Mouse (Mus musculus): Measurements from ENCODE around the gene Lat2. TPM values are rescaled to one million over a fixed set of nuclear protein-coding genes. Genes with fewer than 3 reads are reported as not detected.
"Not testable (repeated sequence)": the region's sequence is repeated elsewhere in the genome, so short reads cannot be mapped to it uniquely, and the experiment has no call there.

Lat2 gene
- total RNA-seq (2022): 10 to 100 TPM in 2 of 4 experiments, 1 to 10 TPM in 2; 3.2 to 20.7 (median 11.6) TPM

DNA sequence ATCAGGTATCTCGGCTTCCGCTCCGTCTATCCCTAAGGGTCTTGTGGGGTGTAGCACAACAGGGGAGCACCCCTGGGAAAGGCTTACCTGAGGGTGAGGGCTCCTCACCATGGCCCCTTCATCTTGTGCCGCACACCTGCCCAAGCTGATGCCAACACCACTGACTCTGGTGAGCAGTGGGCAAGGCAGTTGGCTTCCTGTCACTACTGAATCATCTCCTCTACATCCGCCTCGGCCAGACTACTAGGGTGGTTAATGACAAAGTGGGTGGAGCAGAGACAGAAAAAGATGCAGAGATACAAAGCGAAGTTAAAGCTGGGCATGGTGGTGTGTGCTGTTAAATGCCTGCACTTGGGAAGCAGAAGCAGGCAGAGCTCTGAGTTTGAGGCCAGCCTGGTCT is at the start of gene Lat2:
Lat2 (minus strand) TSS at position 224 of the 400 bp plus-strand sequence.
- no peak for DNase-seq (ENCODE audit: low spot score in 2 of 2)

GRCm38 (mm10) chr5:134656708-134657107 is 41.9 kb upstream of the Lat2 start:
- no peak for DNase-seq (ENCODE audit: low spot score in 2 of 2)

DNA sequence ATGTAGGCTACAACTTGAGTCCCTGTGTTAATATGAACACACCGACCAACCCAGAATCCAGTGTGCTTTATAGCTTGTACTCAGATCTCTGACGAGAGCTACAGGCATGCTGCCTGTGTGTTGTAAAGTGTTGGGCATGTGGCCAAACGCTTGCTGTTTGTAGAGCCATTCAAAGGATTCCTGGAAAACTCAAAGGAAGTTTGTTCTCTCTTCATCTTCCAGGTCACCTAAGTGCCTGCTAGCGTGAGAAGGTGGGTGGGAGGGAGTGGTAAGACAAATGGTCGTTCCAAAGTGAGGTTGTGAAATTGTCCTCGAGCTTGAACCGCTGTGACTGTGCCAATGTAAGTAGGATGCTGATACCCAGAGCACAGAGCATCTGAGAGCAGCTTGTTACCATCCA is 37.2 kb upstream of the Lat2 start:
- DNase-seq (ENCODE audit: low spot score in 2 of 2): peak in 1 of 2 experiments; percentile 28

GRCm38 (mm10) chr5:134650926-134651325 is 36.1 kb upstream of the Lat2 start:
- DNase-seq (ENCODE audit: low spot score in 2 of 2): peak in 1 of 2 experiments; percentile 19

DNA sequence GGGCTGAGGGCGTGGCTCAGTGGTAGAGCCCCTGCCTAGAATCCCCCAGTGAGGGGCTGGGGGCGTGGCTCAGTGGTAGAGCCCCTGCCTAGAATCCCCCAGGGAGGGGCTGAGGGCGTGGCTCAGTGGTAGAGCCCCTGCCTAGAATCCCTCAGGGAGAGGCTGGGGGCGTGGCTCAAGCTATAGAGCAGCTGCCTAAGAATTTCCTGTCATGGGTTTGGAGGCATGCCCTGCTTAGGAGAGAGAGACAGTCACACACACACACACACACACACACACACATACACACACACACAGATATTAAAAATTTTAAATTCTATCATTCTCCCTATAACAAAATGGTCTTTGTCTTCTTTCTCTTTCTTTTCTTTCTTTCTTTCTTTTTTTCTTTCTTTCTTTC is 34.2 kb upstream of the Lat2 start:
- not testable (repeated sequence) for DNase-seq (ENCODE audit: low spot score in 2 of 2)

DNA sequence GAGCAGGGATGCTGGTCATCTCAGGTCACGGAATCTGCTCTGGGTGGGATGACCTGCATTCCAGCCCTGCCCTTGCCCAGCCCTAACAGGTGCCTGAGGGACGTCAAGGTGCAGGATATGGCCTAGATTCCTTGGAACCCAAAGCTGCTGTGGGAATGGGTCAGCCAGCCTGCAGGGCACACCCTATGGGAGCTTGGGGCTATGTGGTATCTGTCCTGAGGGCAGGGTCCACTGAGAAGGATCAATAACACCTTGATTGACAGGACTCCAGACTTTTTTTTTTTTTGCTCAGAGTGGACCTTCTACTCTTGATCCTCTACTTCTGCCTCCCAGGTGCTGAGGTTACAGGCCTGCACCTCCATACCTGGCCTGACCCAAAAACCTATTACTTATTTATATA is 32.6 kb upstream of the Lat2 start:
- DNase-seq (ENCODE audit: low spot score in 2 of 2): no peak

DNA sequence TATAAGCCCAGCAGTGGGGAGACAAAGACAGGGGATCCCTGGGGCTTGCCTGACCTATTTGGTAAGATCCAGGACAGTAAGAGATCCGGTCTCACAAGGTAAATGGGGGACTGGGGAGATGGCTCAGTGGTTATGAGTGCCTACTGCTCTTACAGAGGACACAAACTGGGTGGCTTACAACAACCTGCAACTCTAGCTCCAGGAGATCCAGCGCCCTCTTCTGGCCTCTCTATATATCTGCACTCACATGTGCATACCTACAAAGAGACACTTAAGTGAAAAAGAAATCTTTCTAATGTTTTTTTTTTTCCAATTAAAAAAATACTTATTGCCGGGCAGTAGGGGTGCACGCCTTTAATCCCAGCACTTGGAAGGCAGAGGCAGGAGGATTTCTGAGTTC is 31.6 kb upstream of the Lat2 start:
- no peak for DNase-seq (ENCODE audit: low spot score in 2 of 2)

- DNase-seq (ENCODE audit: low spot score in 2 of 2): no peak
Observed at GRCm38 (mm10) chr5:134644643-134645118, 29.9 kb upstream of the Lat2 start.

- DNase-seq (ENCODE audit: low spot score in 2 of 2): no peak
Observed at GRCm38 (mm10) chr5:134644121-134644520, 29.3 kb upstream of the Lat2 start.

- no peak for DNase-seq (ENCODE audit: low spot score in 2 of 2)
Observed at GRCm38 (mm10) chr5:134640371-134640770, 25.5 kb upstream of the Lat2 start.

- DNase-seq (ENCODE audit: low spot score in 2 of 2): peak; percentile 91 to 95
Observed at GRCm38 (mm10) chr5:134639269-134639682, 24.5 kb upstream of the Lat2 start, which contains the start of gene Eif4h. Gene Eif4h (minus strand): TSS chr5:134639490.

GRCm38 (mm10) chr5:134638461-134639268 is 23.8 kb upstream of the Lat2 start:
- no peak for DNase-seq (ENCODE audit: low spot score in 2 of 2)

DNA sequence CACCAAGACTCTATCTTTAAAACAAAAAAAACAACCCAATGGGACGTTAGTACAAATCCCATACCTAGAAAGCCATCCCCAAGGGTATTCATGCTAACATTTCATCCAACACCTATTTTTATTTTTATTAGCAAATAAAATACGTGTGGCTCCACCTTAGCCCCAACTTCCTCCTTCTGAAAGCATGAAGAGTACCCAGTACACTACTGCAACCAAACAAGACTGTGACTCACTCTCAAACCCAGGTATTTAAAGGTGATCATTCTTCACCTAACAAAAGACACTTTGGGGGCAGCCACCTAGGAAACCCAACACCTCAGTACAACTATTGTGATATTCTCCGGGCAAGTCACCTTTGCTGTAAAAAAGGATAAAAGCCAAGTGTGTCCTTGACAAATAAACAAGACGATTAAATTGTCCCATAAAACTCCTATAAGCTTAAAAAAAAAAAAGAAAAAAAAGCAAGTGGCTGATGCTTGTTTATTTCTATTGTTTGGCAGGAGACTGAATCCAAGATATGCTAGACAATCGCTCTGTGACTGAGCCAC is 23.1 kb upstream of the Lat2 start:
- no peak for DNase-seq (ENCODE audit: low spot score in 2 of 2)

- no peak for DNase-seq (ENCODE audit: low spot score in 2 of 2)
Observed at GRCm38 (mm10) chr5:134632841-134633240, 18.0 kb upstream of the Lat2 start.

- no peak for DNase-seq (ENCODE audit: low spot score in 2 of 2)
Observed at GRCm38 (mm10) chr5:134630835-134631234, 16.0 kb upstream of the Lat2 start.

DNA sequence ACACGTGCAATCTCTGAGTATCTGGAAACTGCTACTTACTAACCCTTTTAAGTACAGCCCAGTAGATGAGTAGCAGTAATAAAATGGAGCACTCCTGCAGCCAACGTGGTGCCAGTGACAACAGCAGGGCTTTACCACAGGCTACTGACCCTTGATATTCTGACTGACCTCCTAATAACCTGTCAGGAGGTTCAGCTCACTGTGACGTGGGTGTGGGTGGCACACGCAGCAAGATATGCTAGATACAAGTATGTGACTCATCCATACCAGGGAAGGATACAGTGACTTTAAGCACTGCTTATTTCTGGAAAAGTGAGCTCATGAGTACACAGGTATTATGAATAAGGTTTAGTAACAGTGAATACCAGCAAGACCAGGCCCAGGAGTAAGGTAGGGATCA is 14.7 kb upstream of the Lat2 start:
- DNase-seq (ENCODE audit: low spot score in 2 of 2): no peak

DNA sequence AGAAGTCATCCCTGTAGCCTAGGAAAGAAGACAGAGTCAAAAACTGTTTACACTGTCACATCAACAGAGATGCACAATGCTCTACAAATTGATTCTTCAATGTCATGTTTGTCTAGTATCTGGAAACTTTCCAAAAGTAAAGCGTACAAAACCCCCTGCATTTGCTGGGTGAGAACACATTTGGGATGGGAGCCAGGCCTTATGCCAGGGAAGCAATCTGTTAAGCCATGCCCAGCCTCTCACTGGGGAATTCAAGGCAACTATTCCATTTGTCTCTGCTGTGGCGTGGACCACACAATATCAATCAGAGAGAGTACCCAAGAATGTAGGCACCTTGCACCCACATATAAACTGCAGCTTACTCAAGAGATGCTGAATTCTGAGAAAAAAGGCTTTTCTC is 7.2 kb upstream of the Lat2 start:
- peak; percentile 73 to 78 for DNase-seq (ENCODE audit: low spot score in 2 of 2)

DNA sequence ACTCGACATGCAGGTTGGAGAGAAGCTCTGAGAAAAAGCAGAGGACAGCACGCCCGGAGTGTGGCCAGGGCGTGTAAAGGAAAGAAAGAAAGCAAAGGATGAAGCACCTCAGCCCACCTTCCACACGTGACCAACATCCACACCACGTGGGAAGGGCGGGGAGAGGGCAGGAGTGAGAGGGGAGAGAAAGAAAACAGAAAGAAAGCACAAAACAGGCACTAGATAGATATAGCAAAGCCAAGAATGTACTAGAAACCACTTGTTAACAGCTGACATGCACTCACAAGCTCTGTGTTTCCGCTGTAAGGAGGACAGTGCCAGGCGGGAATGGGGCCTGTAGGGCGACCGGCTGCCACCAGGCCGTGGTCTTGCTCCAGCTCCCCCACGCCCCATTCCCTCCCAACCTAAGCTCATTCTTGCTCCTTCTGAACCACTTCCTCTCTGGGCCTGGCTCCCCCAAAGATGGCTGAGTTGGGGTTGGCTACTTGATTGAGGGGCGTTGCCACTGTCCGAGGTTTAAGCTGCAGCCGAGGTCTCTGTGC is 6.3 kb upstream of the Lat2 start:
- no peak for DNase-seq (ENCODE audit: low spot score in 2 of 2)

DNA sequence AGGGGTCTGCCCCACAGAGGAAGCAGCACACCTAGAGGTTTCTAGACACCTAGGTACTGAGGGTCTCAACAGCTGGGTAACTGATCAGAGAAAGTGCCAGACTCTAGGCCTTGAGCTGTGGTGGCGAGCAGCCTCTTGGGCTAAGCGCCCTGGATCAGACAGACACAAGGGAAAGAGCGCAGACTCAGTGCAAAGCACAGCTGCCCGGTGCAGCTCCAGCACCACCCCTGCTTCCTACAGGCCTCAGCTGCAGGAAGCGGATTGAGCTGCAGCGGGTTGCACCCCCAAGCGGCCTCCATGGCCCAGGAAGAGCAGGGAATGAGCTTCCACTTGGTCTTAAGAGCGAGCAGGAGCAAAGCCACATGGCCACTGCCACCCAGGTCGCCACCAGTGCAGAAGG is 5.6 kb upstream of the Lat2 start:
- DNase-seq (ENCODE audit: low spot score in 2 of 2): peak in 1 of 2 experiments; percentile 43

GRCm38 (mm10) chr5:134617071-134617470 is 2.2 kb upstream of the Lat2 start:
- peak in 1 of 2 experiments; percentile 68 for DNase-seq (ENCODE audit: low spot score in 2 of 2)

DNA sequence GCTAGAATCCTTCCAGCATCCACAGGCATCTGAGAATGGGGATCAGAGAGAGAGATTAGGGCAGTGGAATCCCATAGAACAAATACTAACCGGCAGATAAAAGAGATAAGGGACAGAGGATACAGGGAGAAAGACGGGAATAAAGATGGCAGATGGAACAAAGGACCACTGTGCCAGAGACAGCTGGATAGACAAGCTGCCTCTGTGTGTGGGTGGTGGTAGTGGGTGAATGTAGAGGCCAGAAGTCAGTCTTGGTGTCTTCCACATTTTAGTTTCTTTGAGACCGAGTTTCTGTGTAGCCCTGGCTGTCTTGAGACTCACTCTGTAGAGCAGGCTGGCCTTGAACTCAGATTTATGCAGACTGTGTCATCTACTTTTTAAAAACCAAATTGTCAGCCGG is 955 bp upstream of the Lat2 start:
- DNase-seq (ENCODE audit: low spot score in 2 of 2): peak in 1 of 2 experiments; percentile 38

DNA sequence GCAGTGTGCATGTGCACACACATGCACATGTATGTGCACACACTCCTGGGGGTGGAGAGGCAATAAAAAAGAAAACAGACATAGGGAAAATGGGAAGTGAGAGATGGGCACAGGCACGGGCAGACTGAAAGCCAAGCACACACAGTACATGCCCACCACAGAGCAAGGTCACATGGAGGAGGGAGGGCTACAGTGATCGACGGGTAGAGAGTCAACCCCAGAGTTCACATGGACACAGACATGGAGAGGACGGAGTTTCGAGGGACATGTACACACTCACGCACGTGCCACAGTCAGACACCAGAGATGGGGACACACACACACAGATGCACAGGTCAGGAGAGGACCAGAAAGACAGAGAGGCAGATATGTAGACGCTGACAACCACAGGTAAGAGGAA is 555 bp upstream of the Lat2 start:
- DNase-seq (ENCODE audit: low spot score in 2 of 2): no peak

Measured in layer of hippocampus, adult 8-10 months (tissue).